Mouse (Mus musculus) G1E (cell line): ENCODE measurements at regions not wholly inside any gene's neighbourhood (a gene's known extent, or its start where the extent isn't known, plus 50 kb on each side); places are given as distances from the start of the nearest gene placed in this dataset.

Source experiments
- CTCF ChIP-seq: IDR thresholded peaks from 2 replicates; pipeline ENCODE4 v1.5.1; 2012; ENCODE audit warnings: low read depth, low read length, inconsistent platforms, mixed read lengths
- GATA1 ChIP-seq: IDR thresholded peaks from 2 replicates; pipeline ENCODE4 v1.6.1; 2012; ENCODE audit warnings: borderline replicate concordance, low read length, inconsistent platforms, mixed read lengths
- GATA2 ChIP-seq: IDR thresholded peaks from 2 replicates; pipeline ENCODE4 v1.6.1; 2012; ENCODE audit warnings: low read depth, low read length, inconsistent platforms, borderline replicate concordance
- POLR2AphosphoS5 ChIP-seq: IDR thresholded peaks from 2 replicates; pipeline ENCODE4 v1.6.1; 2012; ENCODE audit warnings: low read depth, low read length, inconsistent platforms; ENCODE audit not compliant: insufficient replicate concordance

DNA sequence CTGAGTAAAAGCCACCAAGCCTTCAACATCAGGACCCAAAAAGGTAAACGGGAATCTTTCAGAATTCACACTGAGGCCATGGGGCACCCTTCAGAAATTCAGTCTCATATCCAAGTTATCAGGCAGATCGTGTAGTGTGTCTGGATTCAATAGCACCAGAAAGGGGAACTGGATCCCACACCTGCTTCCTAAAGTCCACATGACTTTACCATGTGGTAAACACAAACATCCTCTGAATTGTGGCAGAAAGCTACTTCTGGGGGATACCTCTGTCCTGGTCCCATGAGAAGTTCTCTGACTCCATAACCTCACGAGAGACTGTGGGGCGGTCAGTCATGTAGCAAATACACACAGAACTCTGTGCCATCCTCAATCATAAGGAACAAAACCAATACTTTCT, 313.4 kb downstream of the Agtpbp1 start:
- TF ChIP-seq CTCF, result no peak
- TF ChIP-seq GATA1, result no peak
- TF ChIP-seq POLR2AphosphoS5, result no peak
- no peak for TF ChIP-seq GATA2
